ENCODE assay signal across 9 mouse cellular contexts in genomic region chr7:100187601-100188000, GRCm38 (mm10). TPM values are rescaled to one million over a fixed set of nuclear protein-coding genes. Genes with fewer than 3 reads are reported as not detected.
A peak's percentile ranks its signal among the peaks of the same experiment; 100 is the strongest.
DNase-seq lines count a peak whose midpoint lies in the region; ATAC-seq and TF ChIP-seq lines count a peak whose summit lies in the region.
"Had no signal": no experiment of that assay in that cellular context is flagged by ENCODE, and none has a peak within 500 bp of the region (broad histone marks: within the 10 kb centered on the region; RNA-seq: fewer than 3 reads in every experiment).

No protein-coding gene starts in this region.

- H3K9ac ChIP-seq in heart, embryonic 12.5 days: no peak overlapping the region
- no peak overlapping the region for H3K9ac ChIP-seq in embryonic facial prominence, embryonic 11.5 days (replicated peaks; ENCODE audit: low read length)
- H3K9ac ChIP-seq: liver, embryonic 15.5 days had no signal

- no peak overlapping the region for H3K4me2 ChIP-seq in heart, embryonic 12.5 days
- no peak overlapping the region for H3K4me2 ChIP-seq in embryonic facial prominence, embryonic 11.5 days (ENCODE audit: low read depth, low read length)
- H3K4me2 ChIP-seq: liver, embryonic 15.5 days had no signal

- DNase-seq in heart, adult 11 months: peak; percentile 54
- DNase-seq in A20 (ENCODE audit: low read depth, low spot score): peak; percentile 56
- DNase-seq in adipocyte (ENCODE audit: low spot score): peak; percentile 33
- DNase-seq in embryonic facial prominence, embryonic 11.5 days (ENCODE audit: low spot score): peak; percentile 70
- peak; percentile 7 to 66 for DNase-seq in layer of hippocampus, adult 2 months (ENCODE audit: low spot score in 2 of 2)
- DNase-seq in mesoderm, embryonic 11.5 days (ENCODE audit: low read depth, low spot score): peak; percentile 56
- DNase-seq in thymus, postnatal 0 days (ENCODE audit: low spot score): peak; percentile 52

- H3K27me3 ChIP-seq in heart, embryonic 12.5 days (replicated peaks): peaks cover 20% of the 10 kb centered on the region
- no peaks in the 10 kb centered on the region for H3K27me3 ChIP-seq in embryonic facial prominence, embryonic 11.5 days (ENCODE audit: control insufficient read depth, insufficient read depth, low read length)

- no peak for ATAC-seq in heart, embryonic 12.5 days (ENCODE audit: insufficient number of reproducible peaks, low FRiP score)
- ATAC-seq in embryonic facial prominence, embryonic 11.5 days (replicated peaks; ENCODE audit: insufficient number of reproducible peaks, low FRiP score, low TSS enrichment, low read depth): no peak

- no peaks in the 10 kb centered on the region for H3K36me3 ChIP-seq in heart, embryonic 12.5 days
- H3K36me3 ChIP-seq in embryonic facial prominence, embryonic 11.5 days (replicated peaks; ENCODE audit: control insufficient read depth, insufficient read depth, low read depth, low read length): no peaks in the 10 kb centered on the region
- H3K36me3 ChIP-seq: liver, embryonic 15.5 days had no signal

- WGBS in heart, embryonic 12.5 days: 17% methylated on average over 7 of the region's 7 CpGs
- 24% methylated on average over 7 of the region's 7 CpGs for WGBS in embryonic facial prominence, embryonic 11.5 days

- no peak overlapping the region for H3K27ac ChIP-seq in heart, embryonic 12.5 days (ENCODE audit: poor library complexity, severe bottlenecking)
- H3K27ac ChIP-seq in embryonic facial prominence, embryonic 11.5 days (replicated peaks; ENCODE audit: low read depth, low read length): no peak overlapping the region
- H3K27ac ChIP-seq in layer of hippocampus, adult 2 months: no peak overlapping the region
- H3K27ac ChIP-seq: liver, embryonic 15.5 days had no signal

- no peaks in the 10 kb centered on the region for H3K9me3 ChIP-seq in heart, embryonic 12.5 days (replicated peaks)
- H3K9me3 ChIP-seq in embryonic facial prominence, embryonic 11.5 days (replicated peaks; ENCODE audit: control insufficient read depth, low read length): no peaks in the 10 kb centered on the region
- H3K9me3 ChIP-seq: liver, embryonic 15.5 days had no signal

- H3K4me1 ChIP-seq in heart, embryonic 12.5 days (replicated peaks): no peaks in the 10 kb centered on the region
- H3K4me1 ChIP-seq in embryonic facial prominence, embryonic 11.5 days (ENCODE audit: control insufficient read depth, insufficient read depth, low read length): no peaks in the 10 kb centered on the region
- H3K4me1 ChIP-seq: liver, embryonic 15.5 days had no signal

- H3K4me3 ChIP-seq in heart, embryonic 12.5 days: no peak overlapping the region
- H3K4me3 ChIP-seq in embryonic facial prominence, embryonic 11.5 days (ENCODE audit: low read depth, low read length): no peak overlapping the region
- H3K4me3 ChIP-seq in layer of hippocampus, adult 2 months: no peak overlapping the region
- H3K4me3 ChIP-seq: liver, embryonic 15.5 days had no signal

- peak; percentile 85 for TF ChIP-seq CTCF in layer of hippocampus, adult 2 months (conservative IDR thresholded peaks at IDR 0.05)

RNA-seq across cellular contexts. Expression of gene Kcne3, which starts 11.3 kb away (rescaled TPM):
- polyA plus RNA-seq in heart, embryonic 12.5 days (2016; fragmentation: Nextera tagmentation; extraction: Ambion mirVana): 8.0 and 10.0 TPM in 2 replicates
- polyA plus RNA-seq in embryonic facial prominence, embryonic 11.5 days (2014; fragmentation: Nextera tagmentation; extraction: Ambion mirVana): 13.7 and 16.9 TPM in 2 replicates
- total RNA-seq in layer of hippocampus, adult 2 months (2021): 1 to 10 TPM in 1 of 2 experiments, under 1 TPM in 1; 0.54 to 1.2 TPM
- polyA plus RNA-seq in thymus, postnatal 0 days (2015; fragmentation: Nextera tagmentation; extraction: Ambion mirVana): 1.7 and 2.3 TPM in 2 replicates

RNA-seq across cellular contexts. Expression of gene Lipt2, which starts 28.5 kb away (rescaled TPM):
- 12.1 and 12.9 TPM in 2 replicates for polyA plus RNA-seq in heart, embryonic 12.5 days (2016; fragmentation: Nextera tagmentation; extraction: Ambion mirVana)
- 26.4 and 34.9 TPM in 2 replicates for polyA plus RNA-seq in embryonic facial prominence, embryonic 11.5 days (2014; fragmentation: Nextera tagmentation; extraction: Ambion mirVana)
- total RNA-seq in layer of hippocampus, adult 2 months (2021): 1 to 10 TPM; 3.9 to 5.4 TPM
- polyA plus RNA-seq in thymus, postnatal 0 days (2015; fragmentation: Nextera tagmentation; extraction: Ambion mirVana): 8.3 and 9.0 TPM in 2 replicates

RNA-seq across cellular contexts. Expression of gene Pgm2l1, which starts 39.6 kb away (rescaled TPM):
- 1.9 and 3.2 TPM in 2 replicates for polyA plus RNA-seq in heart, embryonic 12.5 days (2016; fragmentation: Nextera tagmentation; extraction: Ambion mirVana)
- polyA plus RNA-seq in embryonic facial prominence, embryonic 11.5 days (2014; fragmentation: Nextera tagmentation; extraction: Ambion mirVana): 6.2 and 6.7 TPM in 2 replicates
- total RNA-seq in layer of hippocampus, adult 2 months (2021): 100 to 1,000 TPM; 282 to 286 TPM
- polyA plus RNA-seq in thymus, postnatal 0 days (2015; fragmentation: Nextera tagmentation; extraction: Ambion mirVana): 3.3 and 3.9 TPM in 2 replicates
